Mouse (Mus musculus) small intestine, adult 2 months (tissue): ENCODE measurements at regions not wholly inside any gene's neighbourhood (a gene's known extent, or its start where the extent isn't known, plus 50 kb on each side); places are given as distances from the start of the nearest gene placed in this dataset.

Experiments used
- H3K27ac ChIP-seq: fragments of 200-500 bp; 2 replicates; pipeline ENCODE4 v1.5.1; 2012; ENCODE audit warnings: low read depth, low read length, control low read depth, inconsistent platforms; ENCODE audit not compliant: insufficient read depth
- H3K27me3 ChIP-seq: fragments of 200-500 bp; 2 replicates; pipeline ENCODE4 v1.6.1; 2012; ENCODE audit warnings: mild to moderate bottlenecking, moderate library complexity, low read length, inconsistent platforms; ENCODE audit not compliant: control insufficient read depth, insufficient read depth
- H3K36me3 ChIP-seq: fragments of 200-500 bp; 2 replicates; pipeline ENCODE4 v1.6.1; 2012; ENCODE audit warnings: mild to moderate bottlenecking, low read length, control low read depth, inconsistent platforms; ENCODE audit not compliant: control insufficient read depth, insufficient read depth
- H3K4me1 ChIP-seq: fragments of 200-500 bp; 2 replicates; pipeline ENCODE4 v1.6.1; 2012; ENCODE audit warnings: low read length, inconsistent platforms, mixed read lengths; ENCODE audit not compliant: control insufficient read depth, insufficient read depth, insufficient read length
- H3K4me3 ChIP-seq: fragments of 200-500 bp; 2 replicates; pipeline ENCODE4 v1.5.1; 2012; ENCODE audit warnings: low read depth, mild to moderate bottlenecking, control low read depth, inconsistent platforms, low read length, moderate library complexity
- CTCF ChIP-seq: fragments of 200-500 bp; IDR thresholded peaks from 2 replicates; pipeline ENCODE4 v1.5.1; 2012; ENCODE audit warnings: low read depth, mild to moderate bottlenecking, control low read depth, inconsistent platforms, low read length, moderate library complexity, mixed read lengths; ENCODE audit not compliant: insufficient replicate concordance, insufficient read length; ENCODE audit errors: extremely low read depth
- POLR2A ChIP-seq: fragments of 200-500 bp; IDR thresholded peaks from 2 replicates; pipeline ENCODE4 v1.6.1; 2012; ENCODE audit warnings: low read depth, mild to moderate bottlenecking, control low read depth, inconsistent platforms, low read length, moderate library complexity
- WGBS: fragments of 180-500 bp; shearing (Covaris S2); methylation state at CpG from one replicate; pipeline ENCODE4 v1.1.7; 2018; 5-methylcytosine and 5-hydroxymethylcytosine counted together

GRCm38 (mm10) chr10:6053207-6053606, 131.0 kb upstream of the Rgs17 start:
- Histone ChIP-seq H3K4me1 (no peaks in the 10 kb centered on the region), H3K4me3 (no peak overlapping the region), H3K27ac (no peak overlapping the region), H3K36me3 (no peaks in the 10 kb centered on the region), H3K27me3 (no peaks in the 10 kb centered on the region)
- TF ChIP-seq CTCF, result no peak
- TF ChIP-seq POLR2A, result no peak
- 35% methylated on average over 2 of the region's 2 CpGs for WGBS

- H3K36me3 ChIP-seq, result no peaks in the 10 kb centered on the region
- no peak overlapping the region for H3K4me3 ChIP-seq
- H3K27me3 ChIP-seq, result no peaks in the 10 kb centered on the region
- 64% methylated on average over 5 of the region's 5 CpGs for WGBS
- H3K27ac ChIP-seq, result no peak overlapping the region
- TF ChIP-seq POLR2A, result no peak
- no peak for TF ChIP-seq CTCF
- 0 out of 2 replicates have a peak, but pooled peaks cover 2% of the 10 kb centered on the region for H3K4me1 ChIP-seq
Measured at GRCm38 (mm10) chr10:6043358-6043757, 121.2 kb upstream of the Rgs17 start.

- no peak overlapping the region for H3K4me3 ChIP-seq
- 0 out of 2 replicates have a peak, but pooled peaks cover 2% of the 10 kb centered on the region for H3K4me1 ChIP-seq
- no peaks in the 10 kb centered on the region for H3K27me3 ChIP-seq
- no peak overlapping the region for H3K27ac ChIP-seq
- WGBS, result 50% methylated on average over 4 of the region's 4 CpGs
- no peaks in the 10 kb centered on the region for H3K36me3 ChIP-seq
- TF ChIP-seq POLR2A, result no peak
- TF ChIP-seq CTCF, result no peak
Measured at GRCm38 (mm10) chr10:6039771-6040170, 117.6 kb upstream of the Rgs17 start.

GRCm38 (mm10) chr10:6035792-6036487, 113.7 kb upstream of the Rgs17 start:
- Histone ChIP-seq H3K27ac (no peak overlapping the region), H3K4me3 (no peak overlapping the region), H3K36me3 (no peaks in the 10 kb centered on the region), H3K27me3 (no peaks in the 10 kb centered on the region), H3K4me1 (0 out of 2 replicates have a peak, but pooled peaks cover 2% of the 10 kb centered on the region)
- TF ChIP-seq CTCF (peak; percentile 65), POLR2A (no peak)
- 7% methylated on average over 25 of the region's 25 CpGs for WGBS

DNA sequence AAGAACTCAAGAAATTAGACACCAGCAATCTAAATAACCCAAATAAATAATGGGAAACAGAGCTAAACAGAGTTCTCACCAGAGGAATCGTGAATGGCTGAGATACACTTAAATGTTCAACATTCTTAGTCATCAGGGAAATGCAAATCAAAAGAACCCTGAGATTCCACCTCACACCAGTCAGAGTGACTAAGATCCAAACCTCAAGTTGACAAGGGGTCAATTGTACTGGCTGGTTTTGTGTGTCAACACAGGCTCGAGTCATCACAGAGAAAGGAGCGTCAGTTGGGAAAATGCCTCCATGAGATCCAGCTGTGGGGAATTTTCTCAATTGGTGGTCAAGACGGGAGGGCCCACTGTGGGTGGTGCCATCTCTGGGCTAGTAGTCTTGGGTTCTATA, 110.3 kb upstream of the Rgs17 start:
- no peak overlapping the region for H3K27ac ChIP-seq
- no peaks in the 10 kb centered on the region for H3K4me1 ChIP-seq
- H3K36me3 ChIP-seq, result no peaks in the 10 kb centered on the region
- H3K27me3 ChIP-seq, result no peaks in the 10 kb centered on the region
- WGBS, result 72% methylated on average over 4 of the region's 4 CpGs
- H3K4me3 ChIP-seq, result no peak overlapping the region
- TF ChIP-seq CTCF, result no peak
- no peak for TF ChIP-seq POLR2A

- no peak overlapping the region for H3K4me3 ChIP-seq
- TF ChIP-seq POLR2A, result no peak
- TF ChIP-seq CTCF, result no peak
- no peaks in the 10 kb centered on the region for H3K27me3 ChIP-seq
- 30% methylated on average over 1 of the region's 1 CpGs for WGBS
- no peaks in the 10 kb centered on the region for H3K36me3 ChIP-seq
- no peaks in the 10 kb centered on the region for H3K4me1 ChIP-seq
- no peak overlapping the region for H3K27ac ChIP-seq
Measured at GRCm38 (mm10) chr10:6027551-6027950, 105.4 kb upstream of the Rgs17 start.

- no peaks in the 10 kb centered on the region for H3K36me3 ChIP-seq
- no peak overlapping the region for H3K27ac ChIP-seq
- H3K4me1 ChIP-seq, result no peaks in the 10 kb centered on the region
- WGBS, result 64% methylated on average over 5 of the region's 5 CpGs
- H3K27me3 ChIP-seq, result no peaks in the 10 kb centered on the region
- no peak overlapping the region for H3K4me3 ChIP-seq
- TF ChIP-seq CTCF (no peak), POLR2A (no peak)
Measured at GRCm38 (mm10) chr10:6026317-6026716, 104.1 kb upstream of the Rgs17 start.

- no peaks in the 10 kb centered on the region for H3K4me1 ChIP-seq
- TF ChIP-seq POLR2A (no peak), CTCF (no peak)
- H3K27me3 ChIP-seq, result no peaks in the 10 kb centered on the region
- no peak overlapping the region for H3K27ac ChIP-seq
- no peak overlapping the region for H3K4me3 ChIP-seq
- H3K36me3 ChIP-seq, result no peaks in the 10 kb centered on the region
- 19% methylated on average over 2 of the region's 2 CpGs for WGBS
Measured at GRCm38 (mm10) chr10:6022609-6023283, 100.5 kb upstream of the Rgs17 start.
